Mouse (Mus musculus): Measurements from ENCODE around the gene Uts2b. TPM values are rescaled to one million over a fixed set of nuclear protein-coding genes. Genes with fewer than 3 reads are reported as not detected.

The Uts2b gene
- 0.52 and 0.60 TPM in 2 replicates for polyA plus RNA-seq (2015; fragmentation: Nextera tagmentation; extraction: Ambion mirVana)

DNA sequence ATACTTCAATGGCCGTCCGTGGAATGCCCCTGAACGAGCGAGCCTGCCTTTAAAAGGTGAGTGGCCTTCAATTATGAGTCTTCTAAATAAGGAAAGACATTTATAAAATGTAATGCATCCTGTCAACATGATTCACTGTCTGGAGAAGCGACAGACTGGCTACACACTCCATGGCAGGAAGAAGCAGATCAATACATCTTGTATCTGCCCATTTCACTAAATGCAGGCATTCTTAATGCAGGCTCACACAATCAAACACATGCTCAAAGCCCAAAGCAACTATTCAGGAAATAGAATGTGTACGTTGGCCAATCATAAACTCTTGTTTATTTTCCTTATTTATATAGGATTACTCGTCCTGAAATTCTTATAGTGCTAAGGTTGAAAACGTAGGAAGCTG is at the start of gene Uts2b:
Gene Uts2b (minus strand): TSS at position 49 of the 400 bp plus-strand sequence.
- Histone ChIP-seq H3K27me3 (ENCODE audit: control insufficient read depth, insufficient read depth, low read depth, low read length) (no peaks in the 10 kb centered on the region), H3K27ac (ENCODE audit: low read length) (no peak within 1 kb of the TSS), H3K36me3 (ENCODE audit: control insufficient read depth, insufficient read depth, low read length) (no peaks in the 10 kb centered on the region), H3K9me3 (replicated peaks; ENCODE audit: control insufficient read depth, low read length, poor library complexity, severe bottlenecking) (no peaks in the 10 kb centered on the region), H3K4me2 (ENCODE audit: low read length) (no peak within 1 kb of the TSS), H3K4me3 (ENCODE audit: low read depth, low read length) (no peak within 1 kb of the TSS), H3K9ac (ENCODE audit: low read depth, low read length) (no peak within 1 kb of the TSS), H3K4me1 (ENCODE audit: control insufficient read depth, insufficient read depth, low read length) (no peaks in the 10 kb centered on the region)
- ATAC-seq = no peak
- 86% methylated on average over 8 of the region's 8 CpGs for WGBS

DNA sequence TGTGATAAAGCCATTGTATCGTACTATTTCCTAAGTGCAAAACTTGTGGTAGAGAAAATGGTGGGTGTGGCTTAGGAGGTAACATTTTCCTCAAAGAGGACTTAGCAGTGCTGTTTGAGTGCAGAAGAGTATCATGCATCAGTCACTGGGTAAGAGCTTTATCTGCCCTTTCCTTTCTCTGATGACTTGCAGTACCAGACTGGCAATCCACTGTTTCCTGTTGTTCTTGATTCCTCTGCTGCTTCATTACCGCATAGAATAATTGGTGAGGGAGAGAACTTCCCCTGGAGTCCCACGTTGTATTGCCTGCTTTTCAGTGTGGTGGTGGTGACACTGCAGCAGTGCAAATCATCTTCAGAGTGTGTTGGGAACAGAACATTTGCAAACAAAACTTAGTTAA is 47.6 kb upstream of the Uts2b start:
- no peak for ATAC-seq
- Histone ChIP-seq H3K9me3 (replicated peaks; ENCODE audit: control insufficient read depth, low read length, poor library complexity, severe bottlenecking) (peaks cover 2% of the 10 kb centered on the region; the same call in 1 of the 2 replicates), H3K36me3 (ENCODE audit: control insufficient read depth, insufficient read depth, low read length) (peaks cover 40% of the 10 kb centered on the region), H3K4me2 (ENCODE audit: low read length) (no peak overlapping the region), H3K27me3 (ENCODE audit: control insufficient read depth, insufficient read depth, low read depth, low read length) (no peaks in the 10 kb centered on the region), H3K9ac (ENCODE audit: low read depth, low read length) (no peak overlapping the region), H3K27ac (ENCODE audit: low read length) (no peak overlapping the region), H3K4me3 (ENCODE audit: low read depth, low read length) (no peak overlapping the region), H3K4me1 (ENCODE audit: control insufficient read depth, insufficient read depth, low read length) (no peaks in the 10 kb centered on the region)
- WGBS = 97% methylated on average over 3 of the region's 3 CpGs

DNA sequence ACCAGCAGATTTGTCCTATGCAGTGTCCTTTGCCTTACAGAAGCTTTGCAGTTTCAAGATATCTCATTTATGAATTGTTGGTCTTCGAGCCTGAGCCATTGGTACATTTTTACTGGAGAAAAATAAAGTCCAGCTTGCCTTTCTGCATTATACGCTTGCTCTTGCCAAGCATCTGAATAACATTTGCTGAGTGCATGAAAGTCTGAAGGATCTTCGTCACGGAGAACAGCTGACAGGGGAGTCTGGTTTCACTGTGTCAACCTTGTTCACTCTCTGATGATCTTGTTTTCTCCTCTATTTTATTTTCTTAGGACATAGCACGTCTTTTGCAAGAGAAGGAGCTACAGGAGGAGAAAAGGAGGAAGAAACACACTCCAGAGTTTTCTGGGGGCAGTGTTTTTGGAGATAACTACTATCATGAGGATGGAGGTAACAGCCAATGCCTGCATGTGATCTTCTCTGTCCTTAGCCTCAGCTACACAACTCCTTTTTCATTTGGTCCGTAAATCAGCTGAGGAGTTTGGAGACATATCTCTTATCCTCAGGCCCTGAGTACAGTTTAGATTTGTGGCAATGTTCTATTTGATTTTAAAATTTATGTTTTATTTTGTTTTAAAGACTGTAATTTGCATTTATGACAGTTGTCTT is 47.0 kb upstream of the Uts2b start:
- H3K4me1 ChIP-seq (ENCODE audit: control insufficient read depth, insufficient read depth, low read length) = no peaks in the 10 kb centered on the region
- no peak for ATAC-seq
- no peak overlapping the region for H3K4me3 ChIP-seq (ENCODE audit: low read depth, low read length)
- H3K9me3 ChIP-seq (replicated peaks; ENCODE audit: control insufficient read depth, low read length, poor library complexity, severe bottlenecking) = no peaks in the 10 kb centered on the region
- H3K27ac ChIP-seq (ENCODE audit: low read length) = no peak overlapping the region
- peaks cover 34% of the 10 kb centered on the region for H3K36me3 ChIP-seq (ENCODE audit: control insufficient read depth, insufficient read depth, low read length)
- WGBS = 96% methylated on average over 6 of the region's 6 CpGs
- no peak overlapping the region for H3K9ac ChIP-seq (ENCODE audit: low read depth, low read length)
- no peaks in the 10 kb centered on the region for H3K27me3 ChIP-seq (ENCODE audit: control insufficient read depth, insufficient read depth, low read depth, low read length)
- H3K4me2 ChIP-seq (ENCODE audit: low read length) = no peak overlapping the region

DNA sequence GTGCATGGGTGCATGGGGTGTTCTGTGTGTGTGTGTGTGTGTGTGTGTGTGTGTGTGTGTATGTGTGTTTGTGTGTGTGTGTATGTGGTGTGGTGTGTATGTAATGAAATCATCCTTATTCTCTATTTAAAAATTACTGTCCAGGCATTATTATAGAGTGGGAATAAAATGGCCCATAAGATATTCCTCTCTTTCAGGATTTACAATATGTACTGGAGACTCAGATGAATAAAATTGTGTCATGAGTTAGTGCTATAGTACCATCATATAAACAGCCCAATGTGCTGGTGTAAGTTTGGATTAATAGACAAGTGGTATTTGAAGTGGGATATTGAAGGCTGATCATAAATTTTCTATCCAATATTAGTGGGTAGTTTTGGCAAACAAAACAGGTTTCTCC is 34.1 kb upstream of the Uts2b start:
- Histone ChIP-seq H3K27me3 (ENCODE audit: control insufficient read depth, insufficient read depth, low read depth, low read length) (no peaks in the 10 kb centered on the region), H3K9ac (ENCODE audit: low read depth, low read length) (no peak overlapping the region), H3K4me2 (ENCODE audit: low read length) (no peak overlapping the region), H3K36me3 (ENCODE audit: control insufficient read depth, insufficient read depth, low read length) (peaks cover 8% of the 10 kb centered on the region), H3K4me1 (ENCODE audit: control insufficient read depth, insufficient read depth, low read length) (no peaks in the 10 kb centered on the region), H3K9me3 (replicated peaks; ENCODE audit: control insufficient read depth, low read length, poor library complexity, severe bottlenecking) (no peaks in the 10 kb centered on the region), H3K27ac (ENCODE audit: low read length) (no peak overlapping the region), H3K4me3 (ENCODE audit: low read depth, low read length) (no peak overlapping the region)
- no peak for ATAC-seq

- Histone ChIP-seq H3K4me2 (ENCODE audit: low read length) (no peak overlapping the region), H3K4me3 (ENCODE audit: low read depth, low read length) (no peak overlapping the region), H3K4me1 (ENCODE audit: control insufficient read depth, insufficient read depth, low read length) (no peaks in the 10 kb centered on the region), H3K9ac (ENCODE audit: low read depth, low read length) (no peak overlapping the region), H3K36me3 (ENCODE audit: control insufficient read depth, insufficient read depth, low read length) (0 out of 2 replicates have a peak, but pooled peaks cover under 1% of the 10 kb centered on the region), H3K9me3 (replicated peaks; ENCODE audit: control insufficient read depth, low read length, poor library complexity, severe bottlenecking) (no peaks in the 10 kb centered on the region), H3K27ac (ENCODE audit: low read length) (no peak overlapping the region), H3K27me3 (ENCODE audit: control insufficient read depth, insufficient read depth, low read depth, low read length) (no peaks in the 10 kb centered on the region)
- WGBS = 88% methylated on average over 2 of the region's 2 CpGs
- ATAC-seq = no peak
These were observed 31.5 kb upstream of the Uts2b start for GRCm38 (mm10) chr16:27401579-27401978.

GRCm38 (mm10) chr16:27399719-27400253 is 29.7 kb upstream of the Uts2b start:
- 92% methylated on average over 6 of the region's 6 CpGs for WGBS
- no peak for ATAC-seq
- H3K4me3 ChIP-seq (ENCODE audit: low read depth, low read length) = no peak overlapping the region
- H3K4me2 ChIP-seq (ENCODE audit: low read length) = no peak overlapping the region
- H3K9ac ChIP-seq (ENCODE audit: low read depth, low read length) = no peak overlapping the region
- H3K36me3 ChIP-seq (ENCODE audit: control insufficient read depth, insufficient read depth, low read length) = no peaks in the 10 kb centered on the region
- no peaks in the 10 kb centered on the region for H3K9me3 ChIP-seq (replicated peaks; ENCODE audit: control insufficient read depth, low read length, poor library complexity, severe bottlenecking)
- no peaks in the 10 kb centered on the region for H3K4me1 ChIP-seq (ENCODE audit: control insufficient read depth, insufficient read depth, low read length)
- no peaks in the 10 kb centered on the region for H3K27me3 ChIP-seq (ENCODE audit: control insufficient read depth, insufficient read depth, low read depth, low read length)
- no peak overlapping the region for H3K27ac ChIP-seq (ENCODE audit: low read length)

DNA sequence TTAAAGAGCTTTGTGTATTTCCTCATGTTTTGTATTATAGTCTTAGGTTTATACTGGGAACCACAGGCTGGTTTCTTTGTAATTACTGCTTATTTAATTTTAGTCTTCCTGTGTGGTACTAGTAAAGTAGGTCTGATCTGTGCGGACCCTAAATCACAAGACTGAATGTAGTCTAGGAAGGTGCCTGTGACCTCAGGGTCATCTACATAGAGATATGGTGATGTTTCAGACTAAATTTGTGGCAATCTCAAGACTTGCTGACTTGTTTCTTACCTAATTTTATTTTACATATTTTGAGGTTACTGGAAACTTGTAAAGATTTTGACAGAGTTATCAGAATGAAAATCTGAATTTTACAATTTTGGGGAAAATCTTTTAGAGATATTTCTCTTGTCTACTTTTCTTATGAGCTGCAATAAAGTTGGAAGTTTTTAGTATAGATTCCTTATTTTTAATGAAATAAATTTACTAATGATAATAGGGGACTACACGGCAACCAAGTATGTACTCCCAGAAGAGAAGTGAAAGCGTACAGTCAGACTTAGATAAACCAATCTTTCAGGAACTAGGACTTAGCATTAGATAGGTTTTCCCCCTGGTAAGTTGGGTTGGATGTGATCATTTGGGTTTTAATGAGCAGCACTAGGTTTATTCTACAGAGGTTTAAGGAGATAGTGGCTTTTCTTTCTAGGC is 29.1 kb upstream of the Uts2b start:
- no peaks in the 10 kb centered on the region for H3K9me3 ChIP-seq (replicated peaks; ENCODE audit: control insufficient read depth, low read length, poor library complexity, severe bottlenecking)
- H3K4me2 ChIP-seq (ENCODE audit: low read length) = no peak overlapping the region
- H3K4me3 ChIP-seq (ENCODE audit: low read depth, low read length) = no peak overlapping the region
- ATAC-seq = no peak
- WGBS = 96% methylated on average over 3 of the region's 3 CpGs
- no peak overlapping the region for H3K9ac ChIP-seq (ENCODE audit: low read depth, low read length)
- no peak overlapping the region for H3K27ac ChIP-seq (ENCODE audit: low read length)
- no peaks in the 10 kb centered on the region for H3K27me3 ChIP-seq (ENCODE audit: control insufficient read depth, insufficient read depth, low read depth, low read length)
- no peaks in the 10 kb centered on the region for H3K36me3 ChIP-seq (ENCODE audit: control insufficient read depth, insufficient read depth, low read length)
- H3K4me1 ChIP-seq (ENCODE audit: control insufficient read depth, insufficient read depth, low read length) = no peaks in the 10 kb centered on the region

- H3K27me3 ChIP-seq (ENCODE audit: control insufficient read depth, insufficient read depth, low read depth, low read length) = no peaks in the 10 kb centered on the region
- H3K9me3 ChIP-seq (replicated peaks; ENCODE audit: control insufficient read depth, low read length, poor library complexity, severe bottlenecking) = no peaks in the 10 kb centered on the region
- H3K27ac ChIP-seq (ENCODE audit: low read length) = no peak overlapping the region
- H3K36me3 ChIP-seq (ENCODE audit: control insufficient read depth, insufficient read depth, low read length) = no peaks in the 10 kb centered on the region
- no peak overlapping the region for H3K4me3 ChIP-seq (ENCODE audit: low read depth, low read length)
- H3K4me1 ChIP-seq (ENCODE audit: control insufficient read depth, insufficient read depth, low read length) = peaks cover 10% of the 10 kb centered on the region
- no peak overlapping the region for H3K9ac ChIP-seq (ENCODE audit: low read depth, low read length)
- no peak overlapping the region for H3K4me2 ChIP-seq (ENCODE audit: low read length)
- 95% methylated on average over 1 of the region's 1 CpGs for WGBS
- ATAC-seq = no peak
These were observed 26.9 kb upstream of the Uts2b start for GRCm38 (mm10) chr16:27396951-27397350.
